Mouse (Mus musculus): ENCODE results near the gene Smim15. TPM values are rescaled to one million over a fixed set of nuclear protein-coding genes. Genes with fewer than 3 reads are reported as not detected.

Smim15 gene
- polyA plus RNA-seq, 1 experiment: 10.9 TPM

- no peak for DNase-seq (ENCODE audit: low read depth)
These were observed 19.3 kb downstream of the Smim15 start for GRCm38 (mm10) chr13:108063374-108064134.

DNA sequence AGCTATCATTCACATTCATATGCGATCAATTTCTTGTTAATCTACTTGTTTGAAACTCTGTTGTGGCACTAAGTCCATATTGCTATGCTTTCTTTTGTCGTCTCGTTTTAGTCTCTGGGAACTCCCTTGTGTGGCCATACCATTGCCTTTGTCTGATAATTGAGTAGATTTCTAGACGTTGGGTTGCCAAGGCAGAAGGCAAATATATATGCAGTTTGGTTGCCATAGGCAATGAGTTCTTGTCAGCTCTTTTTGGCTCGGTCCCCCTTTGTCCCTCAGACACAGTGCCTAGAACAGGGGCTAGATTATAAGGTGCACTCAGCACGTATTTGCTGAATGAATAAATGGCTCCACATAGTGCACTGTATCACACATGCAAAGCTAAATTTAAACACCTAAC lies 20.1 kb downstream of the Smim15 start:
- DNase-seq (ENCODE audit: low read depth): no peak

- no peak for DNase-seq (ENCODE audit: low read depth)
These were observed 21.8 kb downstream of the Smim15 start for GRCm38 (mm10) chr13:108066021-108066420.

DNA sequence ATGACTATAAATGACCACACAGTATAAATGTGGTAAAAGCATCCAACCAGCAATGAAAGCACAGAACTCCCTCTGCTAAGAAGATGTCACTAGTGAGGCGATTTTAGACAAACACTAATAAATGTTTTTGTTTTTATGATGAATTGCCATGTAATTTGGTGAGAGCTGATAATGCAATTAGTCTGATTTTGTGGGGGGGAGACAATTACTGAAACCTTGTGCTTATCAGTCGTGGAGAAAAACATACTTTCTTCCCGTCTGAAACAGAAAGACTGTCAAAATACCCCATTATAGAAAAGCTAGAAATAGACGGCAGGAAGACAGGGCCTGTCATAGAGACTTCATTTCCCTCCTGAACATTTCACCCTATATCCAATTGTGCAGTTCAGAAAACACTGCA lies 24.9 kb downstream of the Smim15 start:
- DNase-seq (ENCODE audit: low read depth): no peak

- no peak for DNase-seq (ENCODE audit: low read depth)
These were observed 25.9 kb downstream of the Smim15 start for GRCm38 (mm10) chr13:108070171-108070570.

GRCm38 (mm10) chr13:108077476-108077875 lies 33.2 kb downstream of the Smim15 start:
- DNase-seq (ENCODE audit: low read depth): no peak

DNA sequence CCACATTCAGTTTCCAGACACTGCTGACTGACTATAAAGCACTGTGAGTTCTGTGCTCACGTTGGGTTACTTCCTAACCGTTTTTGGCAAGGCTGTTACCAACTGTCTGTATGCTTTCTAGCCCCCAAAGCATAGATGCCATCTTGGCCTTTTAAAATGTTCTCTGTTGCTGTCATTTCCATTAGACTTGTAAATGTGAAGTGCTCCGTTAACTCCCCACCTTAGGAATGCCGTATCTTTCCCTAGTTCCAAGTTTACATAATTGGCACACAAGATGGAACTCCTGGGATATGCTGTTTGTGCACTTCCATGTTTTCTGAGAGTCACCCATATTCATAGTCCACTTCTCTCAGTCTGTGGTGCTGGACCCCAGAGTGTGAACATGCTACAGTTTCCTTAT lies 33.7 kb downstream of the Smim15 start:
- no peak for DNase-seq (ENCODE audit: low read depth)

DNA sequence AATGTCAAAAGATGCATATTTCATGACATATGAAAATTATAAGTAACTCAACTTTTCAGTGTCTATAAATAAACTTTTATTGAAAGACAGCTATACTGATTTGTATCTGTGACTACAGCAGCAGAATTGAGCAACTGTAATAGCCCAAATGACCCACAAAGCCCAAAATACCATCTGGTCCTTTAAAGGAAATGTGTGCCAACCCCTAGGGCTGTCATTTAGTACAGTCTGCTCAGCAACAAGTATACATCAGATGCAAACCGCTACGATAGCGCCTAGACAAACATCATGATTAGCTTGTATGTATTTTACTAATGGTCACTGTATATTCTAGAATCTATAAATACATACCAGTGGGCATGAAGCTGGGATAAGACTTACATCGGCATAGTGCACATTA lies 39.8 kb downstream of the Smim15 start:
- no peak for DNase-seq (ENCODE audit: low read depth)

DNA sequence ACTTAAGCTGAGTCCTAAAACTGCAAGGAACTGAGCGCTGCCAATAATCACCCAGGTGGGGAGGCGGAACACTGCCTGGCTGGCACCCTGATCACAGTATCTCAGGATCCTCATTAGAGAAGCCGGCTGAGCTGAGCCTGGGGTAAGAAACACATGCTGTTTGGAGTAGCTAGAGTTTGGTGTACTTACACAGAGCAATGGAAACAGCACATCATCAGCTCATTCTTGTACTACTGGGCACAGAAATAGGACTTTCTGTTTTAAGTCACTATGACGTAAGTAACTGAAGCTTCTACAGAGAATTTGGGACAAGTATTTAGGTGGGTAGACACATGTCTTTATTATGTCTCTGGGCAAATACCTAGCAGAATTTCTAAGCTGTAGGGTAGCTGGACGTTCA lies 41.8 kb downstream of the Smim15 start:
- no peak for DNase-seq (ENCODE audit: low read depth)

- DNase-seq (ENCODE audit: low read depth): no peak
These were observed 42.5 kb downstream of the Smim15 start for GRCm38 (mm10) chr13:108086724-108087123.

DNA sequence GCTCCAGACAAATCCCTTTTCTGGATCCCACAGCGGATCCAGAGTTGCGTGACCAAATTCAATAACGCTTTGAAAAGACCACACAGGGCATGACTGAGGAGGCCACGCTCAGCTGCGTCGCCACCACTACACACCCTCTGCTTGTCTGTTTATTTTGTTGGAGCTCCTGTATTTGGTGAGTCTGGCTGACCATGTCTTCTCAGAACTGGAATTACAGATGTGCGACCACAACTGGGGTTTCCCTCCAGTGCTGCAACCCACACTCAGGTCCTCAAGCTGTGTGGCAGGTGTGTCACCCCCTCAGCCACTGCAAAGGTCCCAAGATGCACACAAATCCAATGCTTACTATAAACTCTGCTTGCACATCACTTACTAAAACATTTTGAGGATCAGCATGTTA lies 48.0 kb downstream of the Smim15 start:
- DNase-seq (ENCODE audit: low read depth): no peak

DNA sequence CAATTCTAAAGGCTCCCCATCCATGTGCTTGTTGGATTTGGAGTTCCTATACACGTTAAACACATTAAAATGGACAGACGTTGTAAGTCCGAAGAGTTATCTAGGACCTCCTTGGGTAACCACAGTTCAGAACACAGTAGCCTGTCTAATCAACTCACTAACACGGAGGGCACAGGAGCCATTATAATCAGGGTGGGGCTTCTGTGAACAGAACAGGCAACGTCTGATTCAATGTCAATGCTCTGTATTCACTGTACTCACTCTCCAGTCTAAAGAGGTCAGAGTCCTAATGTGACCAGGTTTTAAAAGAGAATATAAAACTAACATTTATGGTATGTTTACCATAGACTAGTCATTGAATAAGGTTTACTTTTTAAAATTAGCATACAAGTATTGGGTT lies 50.4 kb downstream of the Smim15 start:
- no peak for DNase-seq (ENCODE audit: low read depth)

DNA sequence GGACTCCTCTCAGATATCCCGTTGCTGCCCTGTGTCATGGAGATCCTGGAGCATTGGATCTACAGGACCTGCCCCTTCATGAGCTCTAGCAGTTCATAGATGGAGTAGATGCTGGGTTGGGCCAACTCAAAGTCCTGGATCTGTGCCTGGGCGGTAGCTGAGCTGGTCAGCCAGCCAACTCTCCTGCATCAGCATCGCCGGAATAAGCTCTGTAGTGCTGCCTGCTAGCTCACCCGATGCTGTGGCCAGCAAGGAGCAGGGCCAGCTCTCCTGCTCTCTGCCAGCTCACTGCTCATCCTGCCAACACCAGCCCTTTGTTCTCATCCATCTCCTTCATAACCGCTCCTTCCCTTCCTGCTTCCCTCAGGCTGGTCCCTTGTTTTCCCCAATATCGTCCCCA lies 51.4 kb downstream of the Smim15 start:
- DNase-seq (ENCODE audit: low read depth): no peak

GRCm38 (mm10) chr13:108096446-108096845 lies 52.2 kb downstream of the Smim15 start:
- DNase-seq (ENCODE audit: low read depth): no peak

Other genes starting within 250 kb of the Smim15 start
- 4.8 and 11.2 TPM in 2 replicates for gene Ndufaf2, start 114.2 kb downstream of the Smim15 start, polyA plus RNA-seq (2012; rRNA removed)
- 5.1 and 5.8 TPM in 2 replicates for gene Ercc8, start 114.3 kb downstream of the Smim15 start, polyA plus RNA-seq (2012; rRNA removed)
- 0.93 and 1.7 TPM in 2 replicates for gene Elovl7, start 170.0 kb downstream of the Smim15 start, polyA plus RNA-seq (2012; rRNA removed)